Mouse (Mus musculus): ENCODE data around the gene Flnc. TPM values are rescaled to one million over a fixed set of nuclear protein-coding genes. Genes with fewer than 3 reads are reported as not detected.
A peak's percentile ranks its signal among the peaks of the same experiment; 100 is the strongest.

The Flnc gene
- polyA plus RNA-seq, 1 experiment from 2014 or later = 12.1 TPM

- Histone ChIP-seq H3K4me2 (no peak overlapping the region), H3K9ac (no peak overlapping the region), H3K36me3 (no peaks in the 10 kb centered on the region), H3K27ac (no peak overlapping the region), H3K9me3 (no peaks in the 10 kb centered on the region), H3K27me3 (replicated peaks) (peaks cover 7% of the 10 kb centered on the region; the same call in 1 of the 2 replicates), H3K4me1 (0 out of 2 replicates have a peak, but pooled peaks cover 3% of the 10 kb centered on the region), H3K4me3 (replicated peaks) (no peak overlapping the region)
- 35% methylated on average over 25 of the region's 25 CpGs for WGBS
- ATAC-seq (ENCODE audit: insufficient read depth, low FRiP score, low read depth) = no peak
Observed at GRCm38 (mm10) chr6:29496270-29496669, 63.2 kb downstream of the Flnc start.

- Histone ChIP-seq H3K36me3 (no peaks in the 10 kb centered on the region), H3K9ac (no peak overlapping the region), H3K9me3 (no peaks in the 10 kb centered on the region), H3K4me3 (replicated peaks) (no peak overlapping the region), H3K4me2 (no peak overlapping the region), H3K27ac (no peak overlapping the region), H3K4me1 (0 out of 2 replicates have a peak, but pooled peaks cover 3% of the 10 kb centered on the region), H3K27me3 (replicated peaks) (peaks cover 7% of the 10 kb centered on the region; the same call in 1 of the 2 replicates)
- 37% methylated on average over 2 of the region's 2 CpGs for WGBS
- no peak; the same call in 1 of the 2 replicates for ATAC-seq (ENCODE audit: insufficient read depth, low FRiP score, low read depth)
Observed at GRCm38 (mm10) chr6:29497791-29498190, 64.7 kb downstream of the Flnc start.

- Histone ChIP-seq H3K9ac (no peak overlapping the region), H3K36me3 (no peaks in the 10 kb centered on the region), H3K4me2 (no peak overlapping the region), H3K9me3 (no peaks in the 10 kb centered on the region), H3K27ac (no peak overlapping the region), H3K4me1 (0 out of 2 replicates have a peak, but pooled peaks cover 3% of the 10 kb centered on the region), H3K4me3 (replicated peaks) (no peak overlapping the region), H3K27me3 (replicated peaks) (peaks cover 7% of the 10 kb centered on the region; the same call in 1 of the 2 replicates)
- no peak for ATAC-seq (ENCODE audit: insufficient read depth, low FRiP score, low read depth)
- 86% methylated on average over 7 of the region's 7 CpGs for WGBS
Observed at GRCm38 (mm10) chr6:29500177-29500576, 67.1 kb downstream of the Flnc start.

GRCm38 (mm10) chr6:29500810-29501209 is 67.8 kb downstream of the Flnc start:
- WGBS = 84% methylated on average over 6 of the region's 6 CpGs
- Histone ChIP-seq H3K4me2 (no peak overlapping the region), H3K4me3 (replicated peaks) (no peak overlapping the region), H3K27me3 (replicated peaks) (peaks cover 7% of the 10 kb centered on the region; the same call in 1 of the 2 replicates), H3K9me3 (no peaks in the 10 kb centered on the region), H3K4me1 (0 out of 2 replicates have a peak, but pooled peaks cover 4% of the 10 kb centered on the region), H3K9ac (no peak overlapping the region), H3K27ac (no peak overlapping the region), H3K36me3 (no peaks in the 10 kb centered on the region)
- ATAC-seq (ENCODE audit: insufficient read depth, low FRiP score, low read depth) = no peak

GRCm38 (mm10) chr6:29501599-29501998 is 68.5 kb downstream of the Flnc start:
- Histone ChIP-seq H3K27me3 (replicated peaks) (peaks cover 3% of the 10 kb centered on the region; the same call in 1 of the 2 replicates), H3K9ac (no peak overlapping the region), H3K4me1 (peaks cover 7% of the 10 kb centered on the region; the same call in 1 of the 2 replicates), H3K27ac (no peak overlapping the region), H3K4me2 (no peak overlapping the region), H3K9me3 (no peaks in the 10 kb centered on the region), H3K36me3 (no peaks in the 10 kb centered on the region), H3K4me3 (replicated peaks) (no peak overlapping the region)
- 85% methylated on average over 1 of the region's 1 CpGs for WGBS
- no peak for ATAC-seq (ENCODE audit: insufficient read depth, low FRiP score, low read depth)

- ATAC-seq (ENCODE audit: insufficient read depth, low FRiP score, low read depth) = no peak
- WGBS = 86% methylated on average over 5 of the region's 5 CpGs
- no peaks in the 10 kb centered on the region for H3K27me3 ChIP-seq (replicated peaks)
Observed at GRCm38 (mm10) chr6:29505493-29505892, 72.4 kb downstream of the Flnc start.

GRCm38 (mm10) chr6:29506834-29507233 is 73.8 kb downstream of the Flnc start:
- no peak overlapping the region for H3K9ac ChIP-seq
- H3K27ac ChIP-seq = no peak overlapping the region
- H3K4me2 ChIP-seq = peak overlapping the region; percentile 72
- H3K27me3 ChIP-seq (replicated peaks) = no peaks in the 10 kb centered on the region
- ATAC-seq (ENCODE audit: insufficient read depth, low FRiP score, low read depth) = no peak
- H3K9me3 ChIP-seq = no peaks in the 10 kb centered on the region
- H3K4me3 ChIP-seq (replicated peaks) = peak overlapping the region; percentile 54
- H3K36me3 ChIP-seq = no peaks in the 10 kb centered on the region
- WGBS = 19% methylated on average over 8 of the region's 8 CpGs
- peaks cover 24% of the 10 kb centered on the region for H3K4me1 ChIP-seq

More at GRCm38 (mm10) chr6:29505493-29505892, 72.4 kb downstream of the Flnc start:
- no peak overlapping the region for H3K4me2 ChIP-seq
- H3K36me3 ChIP-seq = no peaks in the 10 kb centered on the region
- no peak overlapping the region for H3K9ac ChIP-seq
- no peak overlapping the region for H3K4me3 ChIP-seq (replicated peaks)
- no peaks in the 10 kb centered on the region for H3K9me3 ChIP-seq
- H3K27ac ChIP-seq = no peak overlapping the region
- peaks cover 24% of the 10 kb centered on the region for H3K4me1 ChIP-seq

- Histone ChIP-seq H3K4me2 (peak within 1 kb of the TSS; percentile 72), H3K4me1 (peaks cover 24% of the 10 kb centered on the region), H3K27ac (peak within 1 kb of the TSS; percentile 28; the same call in 1 of the 2 replicates), H3K27me3 (replicated peaks) (no peaks in the 10 kb centered on the region), H3K9me3 (no peaks in the 10 kb centered on the region), H3K4me3 (replicated peaks) (peak within 1 kb of the TSS; percentile 54), H3K9ac (peak within 1 kb of the TSS; percentile 31), H3K36me3 (no peaks in the 10 kb centered on the region)
- ATAC-seq (ENCODE audit: insufficient read depth, low FRiP score, low read depth) = peak; percentile 51
- WGBS = 1% methylated on average over 38 of the region's 47 CpGs
Observed at GRCm38 (mm10) chr6:29507447-29508309, 74.6 kb downstream of the Flnc start, which contains the start of gene Kcp. TSS of gene Kcp (minus strand) at chr6:29507952.

GRCm38 (mm10) chr6:29509086-29509485 is 76.0 kb downstream of the Flnc start:
- Histone ChIP-seq H3K27ac (peak overlapping the region; percentile 28; the same call in 1 of the 2 replicates), H3K4me1 (peaks cover 26% of the 10 kb centered on the region), H3K9ac (no peak overlapping the region), H3K36me3 (no peaks in the 10 kb centered on the region), H3K27me3 (replicated peaks) (no peaks in the 10 kb centered on the region), H3K4me2 (no peak overlapping the region), H3K9me3 (no peaks in the 10 kb centered on the region), H3K4me3 (replicated peaks) (no peak overlapping the region)
- WGBS = 26% methylated on average over 2 of the region's 2 CpGs
- ATAC-seq (ENCODE audit: insufficient read depth, low FRiP score, low read depth) = no peak

Small RNA genes within 50 kb of the gene (microRNA-seq; reads per million reads assigned to microRNA genes)
- gene Gm26220 = not detected
- not detected for gene Gm44354

Other genes with a start within 250 kb of the Flnc start
- 45.8 and 46.0 TPM in 2 replicates for gene Impdh1, start 216.9 kb upstream of the Flnc start, polyA plus RNA-seq (2015; fragmentation: Nextera tagmentation; extraction: Ambion mirVana)
- gene Hilpda, start 160.8 kb upstream of the Flnc start, polyA plus RNA-seq (2015; fragmentation: Nextera tagmentation; extraction: Ambion mirVana) = 34.6 and 37.4 TPM in 2 replicates
- gene Fam71f2, start 153.7 kb upstream of the Flnc start, polyA plus RNA-seq (2015; fragmentation: Nextera tagmentation; extraction: Ambion mirVana) = 0.27 and 0.44 TPM in 2 replicates
- 0.09 and 0.13 TPM in 2 replicates for gene Fam71f1, start 114.1 kb upstream of the Flnc start, polyA plus RNA-seq (2015; fragmentation: Nextera tagmentation; extraction: Ambion mirVana)
- 327 and 341 TPM in 2 replicates for gene Calu, start 85.2 kb upstream of the Flnc start, polyA plus RNA-seq (2015; fragmentation: Nextera tagmentation; extraction: Ambion mirVana)
- 0.30 and 0.43 TPM in 2 replicates for gene Opn1sw, start 44.8 kb upstream of the Flnc start, polyA plus RNA-seq (2015; fragmentation: Nextera tagmentation; extraction: Ambion mirVana)
- 12.2 and 12.4 TPM in 2 replicates for gene Ccdc136, start 36.9 kb upstream of the Flnc start, polyA plus RNA-seq (2015; fragmentation: Nextera tagmentation; extraction: Ambion mirVana)
- gene Atp6v1f, start 34.5 kb downstream of the Flnc start, polyA plus RNA-seq (2015; fragmentation: Nextera tagmentation; extraction: Ambion mirVana) = 244 and 256 TPM in 2 replicates
- 0.24 TPM in 1 of 2 replicates, not detected in the other for gene Atp6v1fnb, start 38.2 kb downstream of the Flnc start, polyA plus RNA-seq (2015; fragmentation: Nextera tagmentation; extraction: Ambion mirVana)
- 20.3 and 20.7 TPM in 2 replicates for gene Kcp, start 74.7 kb downstream of the Flnc start, polyA plus RNA-seq (2015; fragmentation: Nextera tagmentation; extraction: Ambion mirVana)
- gene Irf5, start 93.4 kb downstream of the Flnc start, polyA plus RNA-seq (2015; fragmentation: Nextera tagmentation; extraction: Ambion mirVana) = 8.9 and 11.1 TPM in 2 replicates
- gene Tnpo3, start 176.6 kb downstream of the Flnc start, polyA plus RNA-seq (2015; fragmentation: Nextera tagmentation; extraction: Ambion mirVana) = 76.7 and 77.0 TPM in 2 replicates

Measured in stomach, embryonic 15.5 days (tissue).